Mouse (Mus musculus) intestine, embryonic 16.5 days (tissue): ENCODE measurements around the gene Dna2. TPM values are rescaled to one million over a fixed set of nuclear protein-coding genes. Genes with fewer than 3 reads are reported as not detected.

ENCODE experiments used
- ATAC-seq: fragments of 200-750 bp; cut with Nextera tagmentation; 2 replicates; pipeline ENCODE4 v1.8.0; 2017; ENCODE audit warnings: moderate TSS enrichment, moderate library complexity
- H3K27ac ChIP-seq: fragments of 300-500 bp; sonication (generic); 2 replicates; pipeline ENCODE4 v1.5.1; 2014; ENCODE audit warnings: mild to moderate bottlenecking, low read length
- H3K27me3 ChIP-seq: fragments of 300-500 bp; sonication (generic); replicated peaks from 2 replicates; pipeline ENCODE4 v1.6.1; 2014; ENCODE audit warnings: low read length, control low read depth, mixed read lengths; ENCODE audit not compliant: control insufficient read depth, insufficient read depth
- H3K36me3 ChIP-seq: fragments of 300-500 bp; sonication (generic); 2 replicates; pipeline ENCODE4 v1.6.1; 2014; ENCODE audit warnings: low read length, control low read depth; ENCODE audit not compliant: control insufficient read depth, insufficient read depth
- H3K4me1 ChIP-seq: fragments of 300-500 bp; sonication (generic); 2 replicates; pipeline ENCODE4 v1.6.1; 2014; ENCODE audit warnings: low read length, control low read depth, mixed read lengths; ENCODE audit not compliant: control insufficient read depth, insufficient read depth
- H3K4me2 ChIP-seq: fragments of 300-500 bp; sonication (generic); 2 replicates; pipeline ENCODE4 v1.6.1; 2014; ENCODE audit warnings: low read depth, low read length, control low read depth
- H3K4me3 ChIP-seq: fragments of 300-500 bp; sonication (generic); 2 replicates; pipeline ENCODE4 v1.5.1; 2014; ENCODE audit warnings: mild to moderate bottlenecking, low read length
- H3K9ac ChIP-seq: fragments of 300-500 bp; sonication (generic); 2 replicates; pipeline ENCODE4 v1.6.1; 2014; ENCODE audit warnings: low read depth, low read length
- H3K9me3 ChIP-seq: fragments of 300-500 bp; sonication (generic); 2 replicates; pipeline ENCODE4 v1.6.1; 2016; ENCODE audit warnings: low read length, control low read depth; ENCODE audit not compliant: control insufficient read depth
- WGBS: fragments of 180-500 bp; shearing (Covaris S2); extraction: QIAGEN DNeasy Blood & Tissue Kit; methylation state at CpG from one replicate; pipeline ENCODE4 v1.1.7; 2014; 5-methylcytosine and 5-hydroxymethylcytosine counted together
- polyA plus RNA-seq: library from polyadenylated mRNA; unstranded; fragments of >200 nt; fragmentation: Nextera tagmentation; extraction: Ambion mirVana; gene quantifications from 2 replicates; pipeline ENCODE4 v1.2.1, GENCODE M21; 2015

Gene Dna2
- polyA plus RNA-seq, 1 experiment from 2014 or later = 22.1 TPM

- no peak for ATAC-seq
- Histone ChIP-seq H3K36me3 (peaks cover 6% of the 10 kb centered on the region; the same call in 1 of the 2 replicates), H3K4me2 (no peak overlapping the region), H3K4me1 (no peaks in the 10 kb centered on the region), H3K4me3 (no peak overlapping the region), H3K9me3 (no peaks in the 10 kb centered on the region), H3K27me3 (no peaks in the 10 kb centered on the region), H3K27ac (no peak overlapping the region), H3K9ac (no peak overlapping the region)
- WGBS = 76% methylated on average over 9 of the region's 9 CpGs
Measured at GRCm38 (mm10) chr10:63003252-63003651, 56.4 kb downstream of the Dna2 start.

- Histone ChIP-seq H3K4me3 (no peak overlapping the region), H3K9ac (no peak overlapping the region), H3K4me1 (no peaks in the 10 kb centered on the region), H3K4me2 (no peak overlapping the region), H3K27ac (no peak overlapping the region), H3K27me3 (no peaks in the 10 kb centered on the region), H3K9me3 (no peaks in the 10 kb centered on the region), H3K36me3 (peaks cover 6% of the 10 kb centered on the region; the same call in 1 of the 2 replicates)
- no peak for ATAC-seq
- WGBS = 90% methylated on average over 9 of the region's 9 CpGs
Measured at GRCm38 (mm10) chr10:63004556-63004955, 57.7 kb downstream of the Dna2 start.

GRCm38 (mm10) chr10:63008193-63008592 is 61.4 kb downstream of the Dna2 start:
- H3K27me3 ChIP-seq = no peaks in the 10 kb centered on the region
- WGBS = 57% methylated on average over 3 of the region's 3 CpGs
- H3K36me3 ChIP-seq = peaks cover 8% of the 10 kb centered on the region; the same call in 1 of the 2 replicates
- ATAC-seq = no peak
- no peak overlapping the region for H3K4me3 ChIP-seq
- no peak overlapping the region for H3K9ac ChIP-seq
- H3K4me2 ChIP-seq = no peak overlapping the region
- H3K9me3 ChIP-seq = no peaks in the 10 kb centered on the region
- H3K27ac ChIP-seq = no peak overlapping the region
- H3K4me1 ChIP-seq = no peaks in the 10 kb centered on the region

GRCm38 (mm10) chr10:63010268-63010667 is 63.4 kb downstream of the Dna2 start:
- no peak overlapping the region for H3K4me3 ChIP-seq
- no peaks in the 10 kb centered on the region for H3K9me3 ChIP-seq
- H3K27me3 ChIP-seq = no peaks in the 10 kb centered on the region
- no peak overlapping the region for H3K27ac ChIP-seq
- no peak overlapping the region for H3K9ac ChIP-seq
- peaks cover 13% of the 10 kb centered on the region for H3K36me3 ChIP-seq
- no peaks in the 10 kb centered on the region for H3K4me1 ChIP-seq
- H3K4me2 ChIP-seq = no peak overlapping the region
- 79% methylated on average over 4 of the region's 4 CpGs for WGBS
- ATAC-seq = no peak

- Histone ChIP-seq H3K27me3 (no peaks in the 10 kb centered on the region), H3K36me3 (peaks cover 8% of the 10 kb centered on the region; the same call in 1 of the 2 replicates), H3K9me3 (no peaks in the 10 kb centered on the region), H3K4me2 (no peak overlapping the region), H3K4me1 (no peaks in the 10 kb centered on the region), H3K9ac (no peak overlapping the region), H3K27ac (no peak overlapping the region), H3K4me3 (no peak overlapping the region)
- 93% methylated on average over 6 of the region's 6 CpGs for WGBS
- no peak for ATAC-seq
Measured at GRCm38 (mm10) chr10:63011556-63011955, 64.7 kb downstream of the Dna2 start.

GRCm38 (mm10) chr10:63013476-63013875 is 66.7 kb downstream of the Dna2 start:
- WGBS = 78% methylated on average over 3 of the region's 3 CpGs
- no peak overlapping the region for H3K9ac ChIP-seq
- no peak for ATAC-seq
- no peak overlapping the region for H3K27ac ChIP-seq
- no peak overlapping the region for H3K4me2 ChIP-seq
- H3K4me1 ChIP-seq = no peaks in the 10 kb centered on the region
- H3K9me3 ChIP-seq = no peaks in the 10 kb centered on the region
- H3K4me3 ChIP-seq = no peak overlapping the region
- H3K36me3 ChIP-seq = peaks cover 17% of the 10 kb centered on the region; the same call in 1 of the 2 replicates
- H3K27me3 ChIP-seq = no peaks in the 10 kb centered on the region

- 92% methylated on average over 9 of the region's 9 CpGs for WGBS
- Histone ChIP-seq H3K9ac (no peak overlapping the region), H3K9me3 (no peaks in the 10 kb centered on the region), H3K4me1 (no peaks in the 10 kb centered on the region), H3K27me3 (no peaks in the 10 kb centered on the region), H3K4me2 (no peak overlapping the region), H3K27ac (no peak overlapping the region), H3K36me3 (peaks cover 17% of the 10 kb centered on the region; the same call in 1 of the 2 replicates), H3K4me3 (no peak overlapping the region)
- ATAC-seq = no peak
Measured at GRCm38 (mm10) chr10:63014168-63014567, 67.3 kb downstream of the Dna2 start.

- H3K36me3 ChIP-seq = peaks cover 10% of the 10 kb centered on the region; the same call in 1 of the 2 replicates
- ATAC-seq = no peak
- WGBS = 89% methylated on average over 6 of the region's 6 CpGs
- no peak overlapping the region for H3K4me3 ChIP-seq
- H3K27ac ChIP-seq = no peak overlapping the region
- peaks cover 11% of the 10 kb centered on the region for H3K4me1 ChIP-seq
- no peaks in the 10 kb centered on the region for H3K27me3 ChIP-seq
- H3K9me3 ChIP-seq = no peaks in the 10 kb centered on the region
- H3K9ac ChIP-seq = no peak overlapping the region
- H3K4me2 ChIP-seq = no peak overlapping the region
Measured at GRCm38 (mm10) chr10:63019304-63019703, 72.5 kb downstream of the Dna2 start.

GRCm38 (mm10) chr10:63021702-63022101 is 74.9 kb downstream of the Dna2 start:
- Histone ChIP-seq H3K9ac (peak overlapping the region; percentile 54), H3K27me3 (no peaks in the 10 kb centered on the region), H3K4me2 (peak overlapping the region; percentile 53), H3K4me1 (peaks cover 15% of the 10 kb centered on the region), H3K9me3 (no peaks in the 10 kb centered on the region), H3K36me3 (peaks cover 9% of the 10 kb centered on the region; the same call in 1 of the 2 replicates), H3K27ac (no peak overlapping the region), H3K4me3 (peak overlapping the region; percentile 93)
- WGBS = 39% methylated on average over 4 of the region's 4 CpGs
- ATAC-seq = no peak

- Histone ChIP-seq H3K9ac (peak overlapping the region; percentile 99), H3K36me3 (0 out of 2 replicates have a peak, but pooled peaks cover 3% of the 10 kb centered on the region), H3K4me1 (peaks cover 15% of the 10 kb centered on the region), H3K27me3 (no peaks in the 10 kb centered on the region), H3K9me3 (no peaks in the 10 kb centered on the region), H3K4me3 (peak overlapping the region; percentile 93), H3K4me2 (peak overlapping the region; percentile 53), H3K27ac (peak overlapping the region; percentile 100)
- under 1% methylated on average over 27 of the region's 27 CpGs for WGBS
- ATAC-seq = no peak
Measured at GRCm38 (mm10) chr10:63022541-63023120, 75.8 kb downstream of the Dna2 start.
